26 mouse cellular contexts compared by ENCODE assay signal in genomic region chr6:30594364-30594763, GRCm38 (mm10). TPM values are rescaled to one million over a fixed set of nuclear protein-coding genes. Genes with fewer than 3 reads are reported as not detected.
DNase-seq lines count a peak whose midpoint lies in the region; ATAC-seq lines count a peak whose summit lies in the region.
"Had no signal": no experiment of that assay in that cellular context is flagged by ENCODE, and none has a peak within 500 bp of the region (broad histone marks: within the 10 kb centered on the region; RNA-seq: fewer than 3 reads in every experiment).

No protein-coding gene starts in this region.

- H3K9ac ChIP-seq in forebrain, embryonic 15.5 days (replicated peaks), result no peak overlapping the region
- H3K9ac ChIP-seq in heart, embryonic 12.5 days, result no peak overlapping the region
- H3K9ac ChIP-seq in hindbrain, embryonic 14.5 days, result no peak overlapping the region
- H3K9ac ChIP-seq: embryonic facial prominence, embryonic 12.5 days; forebrain, embryonic 13.5 days had no signal

- no peaks in the 10 kb centered on the region for H3K9me3 ChIP-seq in forebrain, embryonic 10.5 days
- no peaks in the 10 kb centered on the region for H3K9me3 ChIP-seq in forebrain, embryonic 15.5 days
- H3K9me3 ChIP-seq in heart, embryonic 12.5 days (replicated peaks), result no peaks in the 10 kb centered on the region
- H3K9me3 ChIP-seq in hindbrain, embryonic 10.5 days, result no peaks in the 10 kb centered on the region
- no peaks in the 10 kb centered on the region for H3K9me3 ChIP-seq in hindbrain, embryonic 14.5 days (ENCODE audit: control insufficient read depth, low read length)
- H3K9me3 ChIP-seq in limb, embryonic 10.5 days (replicated peaks), result no peaks in the 10 kb centered on the region
- H3K9me3 ChIP-seq: embryonic facial prominence, embryonic 10.5 days; embryonic facial prominence, embryonic 12.5 days; forebrain, embryonic 13.5 days; G1E had no signal

- no peaks in the 10 kb centered on the region for H3K27me3 ChIP-seq in forebrain, embryonic 10.5 days (ENCODE audit: poor library complexity, severe bottlenecking)
- no peaks in the 10 kb centered on the region for H3K27me3 ChIP-seq in forebrain, embryonic 15.5 days
- no peaks in the 10 kb centered on the region for H3K27me3 ChIP-seq in heart, embryonic 12.5 days (replicated peaks)
- no peaks in the 10 kb centered on the region for H3K27me3 ChIP-seq in hindbrain, embryonic 10.5 days (ENCODE audit: insufficient read depth, poor library complexity, severe bottlenecking)
- H3K27me3 ChIP-seq in hindbrain, embryonic 14.5 days (ENCODE audit: control insufficient read depth, insufficient read depth, low read length), result no peaks in the 10 kb centered on the region
- H3K27me3 ChIP-seq in limb, embryonic 10.5 days (ENCODE audit: low read depth, poor library complexity, severe bottlenecking), result no peaks in the 10 kb centered on the region
- H3K27me3 ChIP-seq: CH12.LX; embryonic facial prominence, embryonic 12.5 days; forebrain, embryonic 13.5 days; Patski had no signal

- DNase-seq in forebrain, embryonic 10.5 days (ENCODE audit: extremely low spot score, low spot score), result no peak
- peak; percentile 71 for DNase-seq in heart, adult 11 months
- DNase-seq in hindbrain, embryonic 10.5 days (ENCODE audit: low spot score), result no peak
- no peak for DNase-seq in hindbrain, embryonic 14.5 days (ENCODE audit: low spot score)
- DNase-seq in limb, embryonic 10.5 days (ENCODE audit: low spot score), result no peak
- DNase-seq: adrenal gland, adult 8-10 months; adrenal gland, postnatal 14 days; adrenal gland, postnatal 36 days; B cell, adult 2 months; cerebellum, adult 11-12 months; cerebellum, adult 2 months; cerebellum, adult 9-10 months; cerebellum, postnatal 10 days; cerebellum, postnatal 25 days had no signal

- no peak for ATAC-seq in forebrain, embryonic 15.5 days (replicated peaks)
- no peak for ATAC-seq in heart, embryonic 12.5 days (ENCODE audit: insufficient number of reproducible peaks, low FRiP score)
- ATAC-seq in hindbrain, embryonic 14.5 days (ENCODE audit: low FRiP score), result no peak
- ATAC-seq: activated CD4-positive, CD25-positive, alpha-beta regulatory T cell, adult 4 months; CD4-positive, CD25-positive, alpha-beta regulatory T cell, adult 4 months; forebrain, embryonic 13.5 days; forebrain, embryonic 16.5 days; Patski had no signal

- peak overlapping the region; percentile 13 for H3K27ac ChIP-seq in forebrain, embryonic 10.5 days
- H3K27ac ChIP-seq in forebrain, embryonic 15.5 days (replicated peaks), result no peak overlapping the region
- no peak overlapping the region for H3K27ac ChIP-seq in heart, embryonic 12.5 days (ENCODE audit: poor library complexity, severe bottlenecking)
- H3K27ac ChIP-seq in hindbrain, embryonic 10.5 days, result 0 out of 2 replicates have a peak overlapping the region, but pooled peaks have one; percentile 16
- H3K27ac ChIP-seq in hindbrain, embryonic 14.5 days, result no peak overlapping the region
- H3K27ac ChIP-seq in limb, embryonic 10.5 days, result peak overlapping the region; percentile 53
- H3K27ac ChIP-seq: embryonic facial prominence, embryonic 12.5 days; forebrain, embryonic 13.5 days had no signal

- H3K36me3 ChIP-seq in forebrain, embryonic 10.5 days (replicated peaks), result peaks cover 7% of the 10 kb centered on the region
- H3K36me3 ChIP-seq in forebrain, embryonic 15.5 days, result no peaks in the 10 kb centered on the region
- H3K36me3 ChIP-seq in heart, embryonic 12.5 days, result no peaks in the 10 kb centered on the region
- no peaks in the 10 kb centered on the region for H3K36me3 ChIP-seq in hindbrain, embryonic 10.5 days
- no peaks in the 10 kb centered on the region for H3K36me3 ChIP-seq in hindbrain, embryonic 14.5 days (replicated peaks; ENCODE audit: control insufficient read depth, insufficient read depth)
- H3K36me3 ChIP-seq in limb, embryonic 10.5 days, result no peaks in the 10 kb centered on the region
- H3K36me3 ChIP-seq: embryonic facial prominence, embryonic 10.5 days; embryonic facial prominence, embryonic 12.5 days; G1E had no signal

- H3K4me1 ChIP-seq in forebrain, embryonic 10.5 days, result peaks cover 13% of the 10 kb centered on the region
- H3K4me1 ChIP-seq in forebrain, embryonic 15.5 days, result no peaks in the 10 kb centered on the region
- peaks cover 13% of the 10 kb centered on the region for H3K4me1 ChIP-seq in heart, embryonic 12.5 days (replicated peaks)
- H3K4me1 ChIP-seq in hindbrain, embryonic 10.5 days (replicated peaks), result peaks cover 45% of the 10 kb centered on the region
- H3K4me1 ChIP-seq in hindbrain, embryonic 14.5 days (replicated peaks; ENCODE audit: control insufficient read depth, insufficient read depth, low read length), result peaks cover 27% of the 10 kb centered on the region; the same call in 1 of the 2 replicates
- peaks cover 76% of the 10 kb centered on the region for H3K4me1 ChIP-seq in limb, embryonic 10.5 days
- H3K4me1 ChIP-seq: forebrain, embryonic 13.5 days had no signal

- WGBS in forebrain, embryonic 10.5 days, result 84% methylated on average over 7 of the region's 7 CpGs
- 94% methylated on average over 7 of the region's 7 CpGs for WGBS in forebrain, embryonic 15.5 days
- WGBS in heart, embryonic 12.5 days, result 40% methylated on average over 7 of the region's 7 CpGs
- 85% methylated on average over 7 of the region's 7 CpGs for WGBS in hindbrain, embryonic 10.5 days
- WGBS in hindbrain, embryonic 14.5 days, result 58% methylated on average over 7 of the region's 7 CpGs
- WGBS in limb, embryonic 10.5 days, result 56% methylated on average over 7 of the region's 7 CpGs

- no peak overlapping the region for H3K4me2 ChIP-seq in forebrain, embryonic 15.5 days (replicated peaks)
- H3K4me2 ChIP-seq in heart, embryonic 12.5 days, result no peak overlapping the region
- H3K4me2 ChIP-seq in hindbrain, embryonic 14.5 days (replicated peaks), result no peak overlapping the region
- H3K4me2 ChIP-seq: embryonic facial prominence, embryonic 12.5 days; forebrain, embryonic 13.5 days had no signal

- no peak overlapping the region for H3K4me3 ChIP-seq in forebrain, embryonic 10.5 days
- H3K4me3 ChIP-seq in forebrain, embryonic 15.5 days, result no peak overlapping the region
- H3K4me3 ChIP-seq in heart, embryonic 12.5 days, result no peak overlapping the region
- H3K4me3 ChIP-seq in hindbrain, embryonic 10.5 days, result no peak overlapping the region
- no peak overlapping the region for H3K4me3 ChIP-seq in hindbrain, embryonic 14.5 days (replicated peaks; ENCODE audit: low read length)
- H3K4me3 ChIP-seq in limb, embryonic 10.5 days, result no peak overlapping the region
- H3K4me3 ChIP-seq: embryonic facial prominence, embryonic 10.5 days; embryonic facial prominence, embryonic 12.5 days; forebrain, embryonic 13.5 days had no signal

RNA-seq across cellular contexts. Expression of gene Cpa5, which starts 16.4 kb away (rescaled TPM):
- polyA plus RNA-seq in forebrain, embryonic 10.5 days (2016; fragmentation: Nextera tagmentation; extraction: Ambion mirVana), result 0.51 and 0.84 TPM in 2 replicates
- 0.13 TPM in 1 of 2 replicates, not detected in the other for polyA plus RNA-seq in forebrain, embryonic 15.5 days (2015; fragmentation: Nextera tagmentation; extraction: Ambion mirVana)
- polyA plus RNA-seq in heart, embryonic 12.5 days (2016; fragmentation: Nextera tagmentation; extraction: Ambion mirVana), result 1.1 and 1.9 TPM in 2 replicates
- polyA plus RNA-seq in hindbrain, embryonic 10.5 days (2016; fragmentation: Nextera tagmentation; extraction: Ambion mirVana), result 0.08 and 0.44 TPM in 2 replicates
- 0.16 and 0.17 TPM in 2 replicates for polyA plus RNA-seq in hindbrain, embryonic 14.5 days (2014; fragmentation: Nextera tagmentation; extraction: Ambion mirVana)
- 0.23 and 0.35 TPM in 2 replicates for polyA plus RNA-seq in limb, embryonic 10.5 days (2016; fragmentation: Nextera tagmentation; extraction: Ambion mirVana)
- polyA plus RNA-seq: activated CD4-positive, CD25-positive, alpha-beta regulatory T cell, adult 4 months; CD4-positive, CD25-positive, alpha-beta regulatory T cell, adult 4 months; cerebellum, adult 2 months; forebrain, embryonic 16.5 days; G1E had no signal

RNA-seq across cellular contexts. Expression of gene Cpa4, which starts 26.2 kb away (rescaled TPM):
- 2.9 and 3.4 TPM in 2 replicates for polyA plus RNA-seq in forebrain, embryonic 10.5 days (2016; fragmentation: Nextera tagmentation; extraction: Ambion mirVana)
- polyA plus RNA-seq in forebrain, embryonic 15.5 days (2015; fragmentation: Nextera tagmentation; extraction: Ambion mirVana), result 1.9 and 2.0 TPM in 2 replicates
- polyA plus RNA-seq in heart, embryonic 12.5 days (2016; fragmentation: Nextera tagmentation; extraction: Ambion mirVana), result 2.9 and 3.1 TPM in 2 replicates
- polyA plus RNA-seq in hindbrain, embryonic 10.5 days (2016; fragmentation: Nextera tagmentation; extraction: Ambion mirVana), result 1.4 and 2.5 TPM in 2 replicates
- 1.2 TPM in 2 replicates for polyA plus RNA-seq in hindbrain, embryonic 14.5 days (2014; fragmentation: Nextera tagmentation; extraction: Ambion mirVana)
- polyA plus RNA-seq in limb, embryonic 10.5 days (2016; fragmentation: Nextera tagmentation; extraction: Ambion mirVana), result 1.1 and 1.4 TPM in 2 replicates
- polyA plus RNA-seq: CD4-positive, CD25-positive, alpha-beta regulatory T cell, adult 4 months; G1E; Patski had no signal

RNA-seq across cellular contexts. Expression of gene Cpa1, which starts 44.7 kb away (rescaled TPM):
- polyA plus RNA-seq in forebrain, embryonic 10.5 days (2016; fragmentation: Nextera tagmentation; extraction: Ambion mirVana), result 0.21 TPM in 1 of 2 replicates, not detected in the other
- 0.48 and 0.61 TPM in 2 replicates for polyA plus RNA-seq in forebrain, embryonic 15.5 days (2015; fragmentation: Nextera tagmentation; extraction: Ambion mirVana)
- 1.8 and 2.0 TPM in 2 replicates for polyA plus RNA-seq in heart, embryonic 12.5 days (2016; fragmentation: Nextera tagmentation; extraction: Ambion mirVana)
- 0.14 and 0.16 TPM in 2 replicates for polyA plus RNA-seq in hindbrain, embryonic 10.5 days (2016; fragmentation: Nextera tagmentation; extraction: Ambion mirVana)
- 0.78 and 0.96 TPM in 2 replicates for polyA plus RNA-seq in hindbrain, embryonic 14.5 days (2014; fragmentation: Nextera tagmentation; extraction: Ambion mirVana)
- polyA plus RNA-seq in limb, embryonic 10.5 days (2016; fragmentation: Nextera tagmentation; extraction: Ambion mirVana), result 0.38 TPM in 2 replicates
- polyA plus RNA-seq: activated CD4-positive, CD25-positive, alpha-beta regulatory T cell, adult 4 months; CD4-positive, CD25-positive, alpha-beta regulatory T cell, adult 4 months; cerebellum, adult 2 months; cortical plate, adult 2 months; G1E; Patski had no signal

RNA-seq across cellular contexts. Expression of gene Cpa2, which starts 53.0 kb away (rescaled TPM):
- polyA plus RNA-seq in forebrain, embryonic 10.5 days (2016; fragmentation: Nextera tagmentation; extraction: Ambion mirVana), result 11.9 and 15.6 TPM in 2 replicates
- polyA plus RNA-seq in forebrain, embryonic 15.5 days (2015; fragmentation: Nextera tagmentation; extraction: Ambion mirVana), result 4.7 and 5.3 TPM in 2 replicates
- 5.3 and 6.3 TPM in 2 replicates for polyA plus RNA-seq in heart, embryonic 12.5 days (2016; fragmentation: Nextera tagmentation; extraction: Ambion mirVana)
- polyA plus RNA-seq in hindbrain, embryonic 10.5 days (2016; fragmentation: Nextera tagmentation; extraction: Ambion mirVana), result 19.6 and 20.0 TPM in 2 replicates
- 7.1 and 8.4 TPM in 2 replicates for polyA plus RNA-seq in hindbrain, embryonic 14.5 days (2014; fragmentation: Nextera tagmentation; extraction: Ambion mirVana)
- 109 and 110 TPM in 2 replicates for polyA plus RNA-seq in limb, embryonic 10.5 days (2016; fragmentation: Nextera tagmentation; extraction: Ambion mirVana)
- polyA plus RNA-seq: G1E, Patski had no signal

Comparison
In these comparisons a context has a peak if more than half of its experiments do, and no peak if none do; other contexts are left out.
1. H3K27ac ChIP-seq: peak in forebrain, embryonic 10.5 days (single experiment), hindbrain, embryonic 10.5 days (single experiment) and limb, embryonic 10.5 days (single experiment); none in forebrain, embryonic 15.5 days (single experiment), heart, embryonic 12.5 days (single experiment) and hindbrain, embryonic 14.5 days (single experiment).